Mouse (Mus musculus): Measurements from ENCODE around the gene Rybp.

GRCm38 (mm10) chr6:100311167-100311566 lies 23.9 kb upstream of the Rybp start:
- no peak for TF ChIP-seq POLR2A (IDR thresholded peaks at IDR 0.05; ENCODE audit: extremely low read depth, insufficient read depth, low read length)
- TF ChIP-seq CTCF (IDR thresholded peaks at IDR 0.05; ENCODE audit: low read depth, low read length), result no peak

Data from liver, adult 2 months (tissue).